Mouse (Mus musculus) layer of hippocampus, adult 9-10 months (tissue): Measurements from ENCODE around the gene Arhgap36.

Experiments
- DNase-seq: peaks from one replicate; pipeline ENCODE4 v3.0.0; 2022; ENCODE audit warnings: low spot score

The Arhgap36 gene

DNA sequence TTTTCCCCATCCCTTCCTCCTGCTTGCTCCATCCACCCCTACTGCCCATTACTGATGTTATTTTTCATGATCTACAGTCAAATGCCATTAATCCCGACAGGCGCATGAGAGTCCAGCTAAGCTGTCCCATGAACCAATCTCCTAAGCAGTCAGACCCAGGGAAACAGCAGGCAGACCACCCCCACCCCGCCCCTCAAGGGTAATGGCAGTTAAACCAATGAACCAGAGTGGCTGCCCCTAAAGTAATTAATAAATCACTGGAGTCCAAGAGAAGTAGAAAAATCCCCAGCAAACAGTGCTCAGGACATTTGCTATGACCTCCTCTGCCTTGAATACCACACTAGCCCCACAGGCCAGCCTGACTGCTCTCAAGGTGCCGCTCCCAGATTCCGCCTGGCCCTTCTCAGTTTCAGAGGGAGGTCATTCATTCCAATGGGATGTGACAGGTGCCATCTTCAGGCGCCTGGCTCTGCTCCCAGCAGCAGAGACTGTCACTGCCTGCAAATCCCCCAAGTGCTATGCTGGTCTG, at the start of gene Arhgap36:
Arhgap36 (plus strand) TSS at position 504 of the 529 bp plus-strand sequence.
- no peak for DNase-seq

- DNase-seq, result no peak
Measured at GRCm38 (mm10) chrX:49457781-49458180, 6.0 kb upstream of the Arhgap36 start.

- no peak for DNase-seq
Measured at GRCm38 (mm10) chrX:49470287-49471054, 6.7 kb downstream of the Arhgap36 start.

GRCm38 (mm10) chrX:49479968-49480809, 16.4 kb downstream of the Arhgap36 start:
- no peak for DNase-seq

DNA sequence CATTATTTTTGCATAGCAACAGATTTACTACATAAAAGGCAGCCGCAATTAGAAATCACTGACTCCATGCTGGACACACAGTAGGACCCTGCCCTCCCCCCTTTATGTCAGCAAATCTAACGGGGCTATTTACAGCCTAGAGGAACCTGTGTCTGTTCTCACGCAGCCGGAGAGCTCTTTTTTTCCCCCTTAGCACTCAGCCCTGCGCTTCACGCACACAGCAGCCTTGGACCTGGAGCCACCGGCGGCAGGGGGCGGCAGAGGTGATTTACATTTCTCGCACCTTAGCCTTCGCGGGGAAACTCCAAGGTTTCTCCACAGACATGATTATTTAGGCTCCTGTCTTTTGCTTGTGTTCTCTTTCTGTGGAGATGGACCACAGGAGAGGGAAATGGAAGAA, 17.1 kb downstream of the Arhgap36 start:
- no peak for DNase-seq

DNA sequence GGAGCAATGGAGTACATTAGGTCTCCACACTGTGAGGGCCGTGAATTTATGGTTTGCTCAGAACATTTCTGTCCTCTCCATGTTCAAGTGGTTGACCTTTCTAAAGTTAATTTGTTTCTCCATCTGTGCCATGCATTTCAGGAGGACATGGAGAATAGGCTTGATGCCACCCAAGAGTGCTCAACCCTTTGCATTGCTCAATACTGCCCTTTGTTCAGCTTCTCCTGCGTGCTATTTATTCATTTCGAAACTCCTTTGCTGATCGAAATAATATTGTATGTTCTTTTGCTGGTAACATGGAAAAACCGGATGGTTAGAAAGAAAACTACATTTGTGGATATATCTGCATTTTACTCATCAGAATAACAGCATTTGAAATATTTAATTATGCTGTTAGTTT, 25.4 kb downstream of the Arhgap36 start:
- DNase-seq, result no peak

DNA sequence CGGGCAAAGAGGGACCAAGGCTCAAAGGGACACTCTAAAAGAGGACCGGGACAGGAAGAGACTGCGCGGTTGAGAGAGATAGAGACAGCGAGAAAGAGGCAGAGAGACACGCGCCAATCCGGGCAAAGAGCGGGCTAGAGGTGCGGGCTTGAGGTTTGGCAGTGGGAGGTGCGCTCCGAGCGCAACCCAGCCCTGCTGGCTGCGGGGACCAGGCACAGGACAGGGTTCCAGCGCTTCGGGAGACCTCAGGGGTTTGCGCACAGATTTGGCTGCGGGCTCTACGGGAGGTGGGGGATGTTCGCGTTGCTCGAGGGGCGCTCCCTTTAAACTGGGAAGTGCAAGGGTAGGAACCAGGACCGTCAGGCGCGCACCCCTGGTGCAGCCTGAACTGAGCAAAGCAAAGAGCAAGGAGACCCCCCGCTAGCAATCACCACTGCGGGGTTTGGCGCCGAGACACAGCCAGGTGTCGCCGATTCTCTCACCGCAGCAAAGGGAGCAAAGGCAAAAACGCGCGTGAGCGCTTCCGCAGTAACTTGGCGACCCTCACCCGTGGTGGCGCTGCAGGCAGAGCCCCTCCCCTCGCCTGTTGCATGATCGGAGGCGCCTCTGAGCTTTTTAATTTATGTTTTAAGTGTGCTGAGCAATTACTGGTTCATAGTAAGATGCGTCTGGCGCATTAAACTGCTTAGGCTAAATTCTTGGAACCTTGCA, 30.1 kb downstream of the Arhgap36 start:
- DNase-seq, result no peak
